Mouse (Mus musculus): Measurements from ENCODE around the gene Glyatl3.

- TF ChIP-seq CTCF (IDR thresholded peaks at IDR 0.05; ENCODE audit: low read depth, low read length) (no peak), POLR2A (IDR thresholded peaks at IDR 0.05; ENCODE audit: insufficient read depth, low read length) (no peak)
These were observed 19.8 kb upstream of the Glyatl3 start for GRCm38 (mm10) chr17:40933985-40934384.

All from ES-Bruce4 (cell line).